9 mouse cellular contexts compared by ENCODE assay signal in the genomic region with DNA sequence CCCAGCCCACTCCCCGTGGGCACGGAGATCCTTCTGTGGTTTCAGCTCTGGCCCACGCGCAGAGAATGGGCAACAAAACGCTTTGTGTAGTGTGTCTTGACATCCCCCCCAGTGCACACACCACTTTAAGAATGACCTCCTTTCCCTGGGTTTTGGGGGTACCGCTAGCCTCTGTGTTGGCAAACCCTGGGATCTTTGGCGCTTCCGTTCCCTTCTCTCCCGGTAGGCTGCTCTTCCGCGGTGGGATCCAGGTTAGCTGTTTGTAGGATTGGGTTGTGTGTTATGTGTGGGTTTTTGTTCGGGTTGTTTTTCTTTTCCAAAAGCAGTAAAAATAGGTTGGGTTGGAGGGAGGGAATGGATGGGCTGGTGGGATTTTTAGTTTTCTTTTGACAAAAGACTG. TPM values are rescaled to one million over a fixed set of nuclear protein-coding genes. Genes with fewer than 3 reads are reported as not detected.
DNase-seq lines count a peak whose midpoint lies in the region; ATAC-seq and TF ChIP-seq lines count a peak whose summit lies in the region.
"Not testable (repeated sequence)": the region's sequence is repeated elsewhere in the genome, so short reads cannot be mapped to it uniquely, and the experiment has no call there.
"Had no signal": no experiment of that assay in that cellular context is flagged by ENCODE, and none has a peak within 500 bp of the region (broad histone marks: within the 10 kb centered on the region; RNA-seq: fewer than 3 reads in every experiment).

No protein-coding gene starts in this region.

- H3K4me1 ChIP-seq in embryonic fibroblast, embryonic 13.5 days (ENCODE audit: control insufficient read depth, insufficient read depth, low read length), result peaks cover 14% of the 10 kb centered on the region
- H3K4me1 ChIP-seq in heart, embryonic 10.5 days, result peaks cover 63% of the 10 kb centered on the region
- peaks cover 83% of the 10 kb centered on the region for H3K4me1 ChIP-seq in hindbrain, embryonic 13.5 days (replicated peaks)
- H3K4me1 ChIP-seq in kidney, embryonic 15.5 days, result peaks cover 71% of the 10 kb centered on the region
- not testable (repeated sequence) for H3K4me1 ChIP-seq in liver, embryonic 11.5 days (replicated peaks; ENCODE audit: control insufficient read depth, insufficient read depth, low read length)
- H3K4me1 ChIP-seq in midbrain, embryonic 13.5 days (replicated peaks), result peaks cover 60% of the 10 kb centered on the region
- H3K4me1 ChIP-seq in olfactory bulb, adult 2 months (ENCODE audit: control insufficient read depth, insufficient read depth, low read length), result peaks cover 21% of the 10 kb centered on the region; the same call in 1 of the 2 replicates

- peak overlapping the region; percentile 80 for H3K4me2 ChIP-seq in hindbrain, embryonic 13.5 days
- peak overlapping the region; percentile 78 for H3K4me2 ChIP-seq in kidney, embryonic 15.5 days
- peak overlapping the region; percentile 50 for H3K4me2 ChIP-seq in liver, embryonic 11.5 days
- H3K4me2 ChIP-seq in midbrain, embryonic 13.5 days (replicated peaks), result peak overlapping the region; percentile 88

- not testable (repeated sequence) for TF ChIP-seq POLR2A in brain, embryonic 14.5 days (IDR thresholded peaks at IDR 0.05; ENCODE audit: borderline replicate concordance, extremely low read depth, insufficient read depth, insufficient read length, poor library complexity, severe bottlenecking); olfactory bulb, adult 2 months (IDR thresholded peaks at IDR 0.05; ENCODE audit: insufficient read depth, low read depth, low read length)
- peak; percentile 32; the same call in 1 of the 2 replicates for TF ChIP-seq POLR2A in embryonic fibroblast, embryonic 13.5 days (IDR thresholded peaks at IDR 0.05; ENCODE audit: low read depth, low read length)

- not testable (repeated sequence) for ATAC-seq in hindbrain, embryonic 13.5 days (ENCODE audit: low FRiP score); kidney, embryonic 15.5 days (replicated peaks; ENCODE audit: low FRiP score); liver, embryonic 11.5 days (replicated peaks; ENCODE audit: low FRiP score); midbrain, embryonic 13.5 days

- not testable (repeated sequence) for H3K36me3 ChIP-seq in heart, embryonic 10.5 days; hindbrain, embryonic 13.5 days; kidney, embryonic 15.5 days; liver, embryonic 11.5 days (ENCODE audit: control insufficient read depth, insufficient read depth, low read length); midbrain, embryonic 13.5 days

- not testable (repeated sequence) for H3K27me3 ChIP-seq in heart, embryonic 10.5 days (ENCODE audit: insufficient read depth, poor library complexity, severe bottlenecking); midbrain, embryonic 13.5 days
- 0 out of 2 replicates have a peak, but pooled peaks cover 14% of the 10 kb centered on the region for H3K27me3 ChIP-seq in hindbrain, embryonic 13.5 days
- peaks cover 20% of the 10 kb centered on the region for H3K27me3 ChIP-seq in kidney, embryonic 15.5 days
- peaks cover 64% of the 10 kb centered on the region for H3K27me3 ChIP-seq in liver, embryonic 11.5 days (replicated peaks; ENCODE audit: control insufficient read depth, insufficient read depth, low read length)

- not testable (repeated sequence) for TF ChIP-seq CTCF in brain, embryonic 14.5 days (IDR thresholded peaks at IDR 0.05; ENCODE audit: borderline replicate concordance, extremely low read depth, insufficient read depth, insufficient read length); embryonic fibroblast, embryonic 13.5 days (IDR thresholded peaks at IDR 0.05; ENCODE audit: borderline replicate concordance, insufficient read depth, low read length); olfactory bulb, adult 2 months (IDR thresholded peaks at IDR 0.05; ENCODE audit: insufficient read depth, low read depth, low read length)

- peak; percentile 26 for DNase-seq in brain, embryonic 14.5 days (ENCODE audit: low read depth)
- DNase-seq in heart, embryonic 10.5 days (ENCODE audit: low spot score); liver, embryonic 11.5 days (ENCODE audit: low spot score): not testable (repeated sequence)

- not testable (repeated sequence) for H3K9me3 ChIP-seq in heart, embryonic 10.5 days; hindbrain, embryonic 13.5 days; kidney, embryonic 15.5 days (replicated peaks); liver, embryonic 11.5 days (ENCODE audit: control insufficient read depth, low read length); midbrain, embryonic 13.5 days

- H3K9ac ChIP-seq in hindbrain, embryonic 13.5 days, result peak overlapping the region; percentile 86
- H3K9ac ChIP-seq in kidney, embryonic 15.5 days, result peak overlapping the region; percentile 76
- peak overlapping the region; percentile 41; the same call in 1 of the 2 replicates for H3K9ac ChIP-seq in liver, embryonic 11.5 days (ENCODE audit: low read depth, low read length)
- H3K9ac ChIP-seq in midbrain, embryonic 13.5 days (replicated peaks), result peak overlapping the region; percentile 93

- H3K27ac ChIP-seq in embryonic fibroblast, embryonic 13.5 days (ENCODE audit: insufficient read depth, low read length), result peak overlapping the region; percentile 84
- H3K27ac ChIP-seq in heart, embryonic 10.5 days, result peak overlapping the region; percentile 94
- H3K27ac ChIP-seq in hindbrain, embryonic 13.5 days, result peak overlapping the region; percentile 64
- H3K27ac ChIP-seq in kidney, embryonic 15.5 days, result peak overlapping the region; percentile 99
- H3K27ac ChIP-seq in liver, embryonic 11.5 days (ENCODE audit: low read depth, low read length); olfactory bulb, adult 2 months (ENCODE audit: insufficient read depth, low read depth, low read length): not testable (repeated sequence)
- H3K27ac ChIP-seq in midbrain, embryonic 13.5 days, result peak overlapping the region; percentile 39; the same call in 1 of the 2 replicates

- peak overlapping the region; percentile 72 for H3K4me3 ChIP-seq in embryonic fibroblast, embryonic 13.5 days (ENCODE audit: insufficient read depth, low read length)
- H3K4me3 ChIP-seq in heart, embryonic 10.5 days, result peak overlapping the region; percentile 76
- peak overlapping the region; percentile 79 for H3K4me3 ChIP-seq in hindbrain, embryonic 13.5 days
- H3K4me3 ChIP-seq in kidney, embryonic 15.5 days (replicated peaks), result peak overlapping the region; percentile 77
- H3K4me3 ChIP-seq in liver, embryonic 11.5 days (ENCODE audit: low read depth, low read length), result peak overlapping the region; percentile 53
- H3K4me3 ChIP-seq in midbrain, embryonic 13.5 days (replicated peaks), result peak overlapping the region; percentile 76
- peak overlapping the region; percentile 29; the same call in 1 of the 2 replicates for H3K4me3 ChIP-seq in olfactory bulb, adult 2 months (ENCODE audit: insufficient read depth, low read depth, low read length)

- under 1% methylated on average over 12 of the region's 12 CpGs for WGBS in heart, embryonic 10.5 days
- 0% methylated on average over 12 of the region's 12 CpGs for WGBS in hindbrain, embryonic 13.5 days
- WGBS in kidney, embryonic 15.5 days, result 2% methylated on average over 12 of the region's 12 CpGs
- 14% methylated on average over 12 of the region's 12 CpGs for WGBS in liver, embryonic 11.5 days
- 0% methylated on average over 12 of the region's 12 CpGs for WGBS in midbrain, embryonic 13.5 days
- WGBS in olfactory bulb, adult 2 months, result 19% methylated on average over 12 of the region's 12 CpGs

RNA-seq across cellular contexts. Expression of gene Fzd2, which starts 3.0 kb away (rescaled TPM):
- polyA plus RNA-seq in brain, embryonic 14.5 days (2012; rRNA removed), result 35.6 and 59.4 TPM in 2 replicates
- 54.6 and 75.0 TPM in 2 replicates for polyA plus RNA-seq in embryonic fibroblast, embryonic 13.5 days (2011; ENCODE audit: insufficient read length, low read depth, missing spikeins)
- 22.9 and 34.5 TPM in 2 replicates for polyA plus RNA-seq in heart, embryonic 10.5 days (2016; fragmentation: Nextera tagmentation; extraction: Ambion mirVana)
- 10.5 and 11.8 TPM in 2 replicates for polyA plus RNA-seq in hindbrain, embryonic 13.5 days (2015; fragmentation: Nextera tagmentation; extraction: Ambion mirVana)
- 28.5 and 34.0 TPM in 2 replicates for polyA plus RNA-seq in kidney, embryonic 15.5 days (2015; fragmentation: Nextera tagmentation; extraction: Ambion mirVana)
- 8.4 and 9.0 TPM in 2 replicates for polyA plus RNA-seq in liver, embryonic 11.5 days (2014; fragmentation: Nextera tagmentation; extraction: Ambion mirVana)
- polyA plus RNA-seq in midbrain, embryonic 13.5 days (2015; fragmentation: Nextera tagmentation; extraction: Ambion mirVana), result 10.8 and 13.2 TPM in 2 replicates
- not detected in 2 replicates for polyA plus RNA-seq in olfactory bulb, adult 2 months (2012; ENCODE audit: insufficient read depth, insufficient read length, low replicate concordance, missing spikeins)
- polyA plus RNA-seq: G1E had no signal

RNA-seq across cellular contexts. Expression of gene Gm11627, which starts 27.9 kb away (rescaled TPM):
- polyA plus RNA-seq in brain, embryonic 14.5 days (2012; rRNA removed), result 3.6 and 4.6 TPM in 2 replicates
- polyA plus RNA-seq in embryonic fibroblast, embryonic 13.5 days (2011; ENCODE audit: insufficient read length, low read depth, missing spikeins), result 2.5 and 3.2 TPM in 2 replicates
- 11.6 and 13.5 TPM in 2 replicates for polyA plus RNA-seq in heart, embryonic 10.5 days (2016; fragmentation: Nextera tagmentation; extraction: Ambion mirVana)
- 2.8 and 5.3 TPM in 2 replicates for polyA plus RNA-seq in hindbrain, embryonic 13.5 days (2015; fragmentation: Nextera tagmentation; extraction: Ambion mirVana)
- 8.5 and 8.7 TPM in 2 replicates for polyA plus RNA-seq in kidney, embryonic 15.5 days (2015; fragmentation: Nextera tagmentation; extraction: Ambion mirVana)
- polyA plus RNA-seq in liver, embryonic 11.5 days (2014; fragmentation: Nextera tagmentation; extraction: Ambion mirVana), result 1.2 and 1.4 TPM in 2 replicates
- polyA plus RNA-seq in midbrain, embryonic 13.5 days (2015; fragmentation: Nextera tagmentation; extraction: Ambion mirVana), result 4.2 and 5.3 TPM in 2 replicates
- not detected in 2 replicates for polyA plus RNA-seq in olfactory bulb, adult 2 months (2012; ENCODE audit: insufficient read depth, insufficient read length, low replicate concordance, missing spikeins)
- polyA plus RNA-seq: G1E had no signal

RNA-seq across cellular contexts. Expression of gene Gpatch8, which starts 51.0 kb away (rescaled TPM):
- 46.1 and 58.4 TPM in 2 replicates for polyA plus RNA-seq in brain, embryonic 14.5 days (2012; rRNA removed)
- polyA plus RNA-seq in embryonic fibroblast, embryonic 13.5 days (2011; ENCODE audit: insufficient read length, low read depth, missing spikeins), result 36.6 and 40.7 TPM in 2 replicates
- polyA plus RNA-seq in heart, embryonic 10.5 days (2016; fragmentation: Nextera tagmentation; extraction: Ambion mirVana), result 45.7 and 47.0 TPM in 2 replicates
- 83.4 and 86.1 TPM in 2 replicates for polyA plus RNA-seq in hindbrain, embryonic 13.5 days (2015; fragmentation: Nextera tagmentation; extraction: Ambion mirVana)
- 57.4 and 62.1 TPM in 2 replicates for polyA plus RNA-seq in kidney, embryonic 15.5 days (2015; fragmentation: Nextera tagmentation; extraction: Ambion mirVana)
- polyA plus RNA-seq in liver, embryonic 11.5 days (2014; fragmentation: Nextera tagmentation; extraction: Ambion mirVana), result 30.0 and 35.4 TPM in 2 replicates
- 84.5 and 87.6 TPM in 2 replicates for polyA plus RNA-seq in midbrain, embryonic 13.5 days (2015; fragmentation: Nextera tagmentation; extraction: Ambion mirVana)
- polyA plus RNA-seq in olfactory bulb, adult 2 months (2012; ENCODE audit: insufficient read depth, insufficient read length, low replicate concordance, missing spikeins), result 94.4 and 138 TPM in 2 replicates

RNA-seq across cellular contexts. Expression of gene Meioc, which starts 56.3 kb away (rescaled TPM):
- polyA plus RNA-seq in brain, embryonic 14.5 days (2012; rRNA removed), result 0.03 and 0.11 TPM in 2 replicates
- not detected in 2 replicates for polyA plus RNA-seq in embryonic fibroblast, embryonic 13.5 days (2011; ENCODE audit: insufficient read length, low read depth, missing spikeins)
- polyA plus RNA-seq in heart, embryonic 10.5 days (2016; fragmentation: Nextera tagmentation; extraction: Ambion mirVana), result 0.53 and 1.2 TPM in 2 replicates
- 0.04 and 0.18 TPM in 2 replicates for polyA plus RNA-seq in hindbrain, embryonic 13.5 days (2015; fragmentation: Nextera tagmentation; extraction: Ambion mirVana)
- polyA plus RNA-seq in kidney, embryonic 15.5 days (2015; fragmentation: Nextera tagmentation; extraction: Ambion mirVana), result 0.49 and 0.50 TPM in 2 replicates
- polyA plus RNA-seq in liver, embryonic 11.5 days (2014; fragmentation: Nextera tagmentation; extraction: Ambion mirVana), result 0.25 and 0.36 TPM in 2 replicates
- polyA plus RNA-seq in midbrain, embryonic 13.5 days (2015; fragmentation: Nextera tagmentation; extraction: Ambion mirVana), result 0.04 and 0.05 TPM in 2 replicates
- polyA plus RNA-seq in olfactory bulb, adult 2 months (2012; ENCODE audit: insufficient read depth, insufficient read length, low replicate concordance, missing spikeins), result not detected in 2 replicates
- polyA plus RNA-seq: G1E had no signal

Comparison
In these comparisons a context has a peak if more than half of its experiments do, and no peak if none do; other contexts are left out.
1. H3K4me3 ChIP-seq: peak in every context shown above with its lines; median percentile 79 in hindbrain, embryonic 13.5 days; 77 in kidney, embryonic 15.5 days; 76 in heart, embryonic 10.5 days; 76 in midbrain, embryonic 13.5 days; 72 in embryonic fibroblast, embryonic 13.5 days; 53 in liver, embryonic 11.5 days; 29 in olfactory bulb, adult 2 months.
2. H3K9ac ChIP-seq: peak in every context shown above with its lines; median percentile 93 in midbrain, embryonic 13.5 days; 86 in hindbrain, embryonic 13.5 days; 76 in kidney, embryonic 15.5 days; 41 in liver, embryonic 11.5 days.